Mouse (Mus musculus) neural tube, embryonic 12.5 days (tissue): ENCODE measurements around the gene Epn2. TPM values are rescaled to one million over a fixed set of nuclear protein-coding genes. Genes with fewer than 3 reads are reported as not detected.
A peak's percentile ranks its signal among the peaks of the same experiment; 100 is the strongest.

Source experiments
- ATAC-seq: fragments of 200-750 bp; cut with Nextera tagmentation; 2 replicates; pipeline ENCODE4 v1.8.0; 2017; ENCODE audit warnings: low read depth, mild to moderate bottlenecking, moderate TSS enrichment, moderate library complexity; ENCODE audit not compliant: low FRiP score
- H3K27ac ChIP-seq: fragments of 300-500 bp; sonication (generic); 2 replicates; pipeline ENCODE4 v1.5.1; 2016
- H3K27me3 ChIP-seq: fragments of 300-500 bp; sonication (generic); replicated peaks from 2 replicates; pipeline ENCODE4 v1.6.1; 2016; ENCODE audit warnings: mild to moderate bottlenecking
- H3K36me3 ChIP-seq: fragments of 300-500 bp; sonication (generic); 2 replicates; pipeline ENCODE4 v1.6.1; 2016; ENCODE audit warnings: mild to moderate bottlenecking
- H3K4me1 ChIP-seq: fragments of 300-500 bp; sonication (generic); 2 replicates; pipeline ENCODE4 v1.6.1; 2016
- H3K4me2 ChIP-seq: fragments of 300-500 bp; sonication (generic); replicated peaks from 2 replicates; pipeline ENCODE4 v1.6.1; 2016; ENCODE audit warnings: mild to moderate bottlenecking
- H3K4me3 ChIP-seq: fragments of 300-500 bp; sonication (generic); 2 replicates; pipeline ENCODE4 v1.5.1; 2016
- H3K9ac ChIP-seq: fragments of 300-500 bp; sonication (generic); 2 replicates; pipeline ENCODE4 v1.6.1; 2016; ENCODE audit warnings: mild to moderate bottlenecking
- H3K9me3 ChIP-seq: fragments of 300-500 bp; sonication (generic); 2 replicates; pipeline ENCODE4 v1.6.1; 2016; ENCODE audit warnings: mild to moderate bottlenecking
- WGBS: fragments of 180-500 bp; shearing (Covaris S2); methylation state at CpG from one replicate; pipeline ENCODE4 v1.1.7; 2016; 5-methylcytosine and 5-hydroxymethylcytosine counted together
- polyA plus RNA-seq: library from polyadenylated mRNA; unstranded; fragments of >200 nt; fragmentation: Nextera tagmentation; extraction: Ambion mirVana; gene quantifications from 2 replicates; pipeline ENCODE4 v1.2.1, GENCODE M21; 2016

Gene Epn2
- polyA plus RNA-seq, 1 experiment from 2014 or later = 43.8 TPM

- no peaks in the 10 kb centered on the region; the same call in 1 of the 2 replicates for H3K36me3 ChIP-seq
- 92% methylated on average over 2 of the region's 2 CpGs for WGBS
Measured at GRCm38 (mm10) chr11:61532820-61533219, 46.7 kb downstream of the Epn2 start.

GRCm38 (mm10) chr11:61529268-61529713 lies 50.2 kb downstream of the Epn2 start:
- no peak for ATAC-seq
- H3K27ac ChIP-seq = no peak overlapping the region
- H3K4me2 ChIP-seq = no peak overlapping the region
- H3K9me3 ChIP-seq = no peaks in the 10 kb centered on the region
- H3K4me3 ChIP-seq = no peak overlapping the region
- H3K9ac ChIP-seq = no peak overlapping the region
- WGBS = 27% methylated on average over 4 of the region's 4 CpGs
- H3K4me1 ChIP-seq = peaks cover 14% of the 10 kb centered on the region
- no peaks in the 10 kb centered on the region for H3K27me3 ChIP-seq
- no peaks in the 10 kb centered on the region for H3K36me3 ChIP-seq

More at GRCm38 (mm10) chr11:61532820-61533219, 46.7 kb downstream of the Epn2 start:
- Histone ChIP-seq H3K9ac (no peak overlapping the region), H3K27ac (no peak overlapping the region), H3K9me3 (no peaks in the 10 kb centered on the region), H3K4me1 (peaks cover 14% of the 10 kb centered on the region), H3K4me3 (no peak overlapping the region), H3K27me3 (no peaks in the 10 kb centered on the region), H3K4me2 (no peak overlapping the region)
- no peak for ATAC-seq

- ATAC-seq = no peak
Measured at GRCm38 (mm10) chr11:61526872-61527271, 52.6 kb downstream of the Epn2 start.

GRCm38 (mm10) chr11:61519484-61520107 lies 59.9 kb downstream of the Epn2 start:
- ATAC-seq = no peak
- 95% methylated on average over 3 of the region's 3 CpGs for WGBS
- Histone ChIP-seq H3K4me1 (no peaks in the 10 kb centered on the region), H3K27me3 (no peaks in the 10 kb centered on the region), H3K9ac (no peak overlapping the region), H3K4me2 (no peak overlapping the region), H3K4me3 (no peak overlapping the region), H3K36me3 (peaks cover 62% of the 10 kb centered on the region), H3K9me3 (no peaks in the 10 kb centered on the region), H3K27ac (no peak overlapping the region)

More at GRCm38 (mm10) chr11:61526872-61527271, 52.6 kb downstream of the Epn2 start:
- Histone ChIP-seq H3K27ac (no peak overlapping the region), H3K4me1 (peaks cover 14% of the 10 kb centered on the region), H3K4me3 (no peak overlapping the region), H3K4me2 (no peak overlapping the region), H3K27me3 (no peaks in the 10 kb centered on the region), H3K9ac (no peak overlapping the region), H3K36me3 (peaks cover 11% of the 10 kb centered on the region; the same call in 1 of the 2 replicates), H3K9me3 (no peaks in the 10 kb centered on the region)
- 93% methylated on average over 1 of the region's 1 CpGs for WGBS

GRCm38 (mm10) chr11:61518871-61519270 lies 60.6 kb downstream of the Epn2 start:
- peaks cover 63% of the 10 kb centered on the region for H3K36me3 ChIP-seq
- ATAC-seq = no peak
- WGBS = 95% methylated on average over 3 of the region's 3 CpGs

GRCm38 (mm10) chr11:61517971-61518370 lies 61.5 kb downstream of the Epn2 start:
- H3K4me1 ChIP-seq = no peaks in the 10 kb centered on the region
- WGBS = 88% methylated on average over 1 of the region's 1 CpGs
- no peaks in the 10 kb centered on the region for H3K9me3 ChIP-seq
- H3K27me3 ChIP-seq = no peaks in the 10 kb centered on the region
- peaks cover 70% of the 10 kb centered on the region for H3K36me3 ChIP-seq
- H3K4me3 ChIP-seq = no peak overlapping the region
- no peak for ATAC-seq
- H3K9ac ChIP-seq = no peak overlapping the region
- no peak overlapping the region for H3K27ac ChIP-seq
- no peak overlapping the region for H3K4me2 ChIP-seq

More at GRCm38 (mm10) chr11:61518871-61519270, 60.6 kb downstream of the Epn2 start:
- Histone ChIP-seq H3K27ac (no peak overlapping the region), H3K4me2 (no peak overlapping the region), H3K9me3 (no peaks in the 10 kb centered on the region), H3K27me3 (no peaks in the 10 kb centered on the region), H3K4me3 (no peak overlapping the region), H3K9ac (no peak overlapping the region), H3K4me1 (no peaks in the 10 kb centered on the region)

- H3K36me3 ChIP-seq = peaks cover 60% of the 10 kb centered on the region
- H3K4me2 ChIP-seq = no peak overlapping the region
- H3K4me1 ChIP-seq = no peaks in the 10 kb centered on the region; the same call in 1 of the 2 replicates
- H3K9ac ChIP-seq = no peak overlapping the region
- no peak overlapping the region for H3K27ac ChIP-seq
- 31% methylated on average over 3 of the region's 3 CpGs for WGBS
- ATAC-seq = no peak
- no peaks in the 10 kb centered on the region for H3K27me3 ChIP-seq
- no peak overlapping the region for H3K4me3 ChIP-seq
- H3K9me3 ChIP-seq = no peaks in the 10 kb centered on the region
Measured at GRCm38 (mm10) chr11:61514953-61515352, 64.5 kb downstream of the Epn2 start.

GRCm38 (mm10) chr11:61504713-61505257 lies 74.7 kb downstream of the Epn2 start, which contains the start of gene B9d1:
B9d1 (plus strand) TSS chr11:61505144.
- H3K27ac ChIP-seq = peak within 1 kb of the TSS; percentile 72; the same call in 1 of the 2 replicates
- no peaks in the 10 kb centered on the region for H3K9me3 ChIP-seq
- H3K4me3 ChIP-seq = peak within 1 kb of the TSS; percentile 58
- H3K4me2 ChIP-seq = peak within 1 kb of the TSS; percentile 76
- ATAC-seq = peak; percentile 91
- under 1% methylated on average over 39 of the region's 39 CpGs for WGBS
- peaks cover 6% of the 10 kb centered on the region; the same call in 1 of the 2 replicates for H3K36me3 ChIP-seq
- H3K4me1 ChIP-seq = peaks cover 9% of the 10 kb centered on the region
- peak within 1 kb of the TSS; percentile 59 for H3K9ac ChIP-seq
- no peaks in the 10 kb centered on the region for H3K27me3 ChIP-seq

GRCm38 (mm10) chr11:61503933-61504332 lies 75.6 kb downstream of the Epn2 start:
- peak overlapping the region; percentile 76; the same call in 1 of the 2 replicates for H3K4me2 ChIP-seq
- no peak overlapping the region for H3K4me3 ChIP-seq
- H3K9ac ChIP-seq = no peak overlapping the region
- 76% methylated on average over 8 of the region's 8 CpGs for WGBS
- peaks cover 9% of the 10 kb centered on the region for H3K4me1 ChIP-seq
- H3K27ac ChIP-seq = no peak overlapping the region
- peaks cover 1% of the 10 kb centered on the region; the same call in 1 of the 2 replicates for H3K36me3 ChIP-seq
- no peaks in the 10 kb centered on the region for H3K9me3 ChIP-seq
- ATAC-seq = no peak
- no peaks in the 10 kb centered on the region for H3K27me3 ChIP-seq

- 86% methylated on average over 6 of the region's 6 CpGs for WGBS
- Histone ChIP-seq H3K36me3 (no peaks in the 10 kb centered on the region), H3K9me3 (no peaks in the 10 kb centered on the region), H3K27me3 (no peaks in the 10 kb centered on the region), H3K27ac (no peak overlapping the region), H3K4me2 (no peak overlapping the region), H3K9ac (no peak overlapping the region), H3K4me1 (no peaks in the 10 kb centered on the region), H3K4me3 (no peak overlapping the region)
- no peak for ATAC-seq
Measured at GRCm38 (mm10) chr11:61498736-61499504, 80.6 kb downstream of the Epn2 start.

- no peak overlapping the region for H3K4me3 ChIP-seq
- H3K4me1 ChIP-seq = peaks cover 10% of the 10 kb centered on the region
- 68% methylated on average over 1 of the region's 1 CpGs for WGBS
- H3K36me3 ChIP-seq = peaks cover 3% of the 10 kb centered on the region; the same call in 1 of the 2 replicates
- H3K4me2 ChIP-seq = no peak overlapping the region
- no peak overlapping the region for H3K27ac ChIP-seq
- no peak overlapping the region for H3K9ac ChIP-seq
- no peaks in the 10 kb centered on the region for H3K27me3 ChIP-seq
- no peaks in the 10 kb centered on the region for H3K9me3 ChIP-seq
- no peak for ATAC-seq
Measured at GRCm38 (mm10) chr11:61497490-61497889, 82.0 kb downstream of the Epn2 start.

- Histone ChIP-seq H3K4me3 (no peak overlapping the region), H3K9ac (no peak overlapping the region), H3K36me3 (peaks cover 21% of the 10 kb centered on the region), H3K27me3 (no peaks in the 10 kb centered on the region), H3K9me3 (no peaks in the 10 kb centered on the region), H3K4me2 (no peak overlapping the region), H3K27ac (no peak overlapping the region), H3K4me1 (peaks cover 16% of the 10 kb centered on the region)
- 94% methylated on average over 2 of the region's 2 CpGs for WGBS
- ATAC-seq = no peak
Measured at GRCm38 (mm10) chr11:61495528-61495927, 84.0 kb downstream of the Epn2 start.
